Mouse (Mus musculus): ENCODE results near the gene A930004D18Rik.
A peak's percentile ranks its signal among the peaks of the same experiment; 100 is the strongest.

Gene A930004D18Rik

GRCm38 (mm10) chr2:18052581-18052980, 15.0 kb upstream of the A930004D18Rik start:
- no peak for DNase-seq

GRCm38 (mm10) chr2:18051831-18052170, 14.3 kb upstream of the A930004D18Rik start:
- DNase-seq: no peak

GRCm38 (mm10) chr2:18051026-18051830, 13.7 kb upstream of the A930004D18Rik start:
- DNase-seq: no peak

- DNase-seq: no peak
Observed at GRCm38 (mm10) chr2:18050541-18050985, 13.0 kb upstream of the A930004D18Rik start.

- no peak for DNase-seq
Observed at GRCm38 (mm10) chr2:18050018-18050417, 12.5 kb upstream of the A930004D18Rik start.

GRCm38 (mm10) chr2:18049279-18049821, 11.8 kb upstream of the A930004D18Rik start:
- no peak for DNase-seq

GRCm38 (mm10) chr2:18048453-18049075, 11.0 kb upstream of the A930004D18Rik start, which contains the start of gene Skida1:
Skida1 (minus strand) TSS chr2:18049051.
- DNase-seq: no peak

- DNase-seq: peak; percentile 80
Observed at GRCm38 (mm10) chr2:18047646-18048452, 10.3 kb upstream of the A930004D18Rik start.

GRCm38 (mm10) chr2:18046758-18047645, 9.5 kb upstream of the A930004D18Rik start:
- peak; percentile 77 for DNase-seq

GRCm38 (mm10) chr2:18046186-18046585, 8.6 kb upstream of the A930004D18Rik start:
- DNase-seq: no peak

GRCm38 (mm10) chr2:18045781-18046181, 8.2 kb upstream of the A930004D18Rik start:
- DNase-seq: no peak

- DNase-seq: no peak
Observed at GRCm38 (mm10) chr2:18045143-18045780, 7.7 kb upstream of the A930004D18Rik start.

- DNase-seq: no peak
Observed at GRCm38 (mm10) chr2:18041199-18041885, 3.8 kb upstream of the A930004D18Rik start.

- DNase-seq: no peak
Observed at GRCm38 (mm10) chr2:18040347-18041160, 3.0 kb upstream of the A930004D18Rik start.

- DNase-seq: no peak
Observed at GRCm38 (mm10) chr2:18039566-18040290, 2.2 kb upstream of the A930004D18Rik start.

- no peak for DNase-seq
Observed at GRCm38 (mm10) chr2:18038895-18039371, 1.4 kb upstream of the A930004D18Rik start.

- DNase-seq: no peak
Observed at GRCm38 (mm10) chr2:18038141-18038752, 710 bp upstream of the A930004D18Rik start.

Measured in cerebellum, adult 11-12 months (tissue).